Mouse (Mus musculus) CH12.LX (cell line): ENCODE measurements at regions not wholly inside any gene's neighbourhood (a gene's known extent, or its start where the extent isn't known, plus 50 kb on each side); places are given as distances from the start of the nearest gene placed in this dataset.

Experiments
- DNase-seq: peaks from one replicate; pipeline ENCODE4 v3.0.0-alpha.2; 2013; ENCODE audit errors: extremely low read depth
- H3K27ac ChIP-seq: 2 replicates; pipeline ENCODE4 v1.5.1; 2012; ENCODE audit warnings: low read depth, mild to moderate bottlenecking, control low read depth, moderate library complexity; ENCODE audit not compliant: insufficient read depth
- H3K27me3 ChIP-seq: replicated peaks from 2 replicates; pipeline ENCODE3; 2012; ENCODE audit warnings: inconsistent platforms
- H3K36me3 ChIP-seq, 2 experiments: replicated peaks in 1 of 2; 2 replicates each; pipeline versions ENCODE3 to v1.6.1; 2012; ENCODE audit warnings: inconsistent platforms in 1 of 2, low read length in 1 of 2, mild to moderate bottlenecking in 1 of 2, mixed read lengths in 1 of 2, moderate library complexity in 1 of 2; ENCODE audit not compliant: control insufficient read depth in 1 of 2, insufficient read depth in 1 of 2
- H3K4me1 ChIP-seq, 2 experiments: 2 replicates each; pipeline ENCODE4 v1.6.1; 2012; ENCODE audit warnings: inconsistent platforms in 1 of 2, moderate library complexity in 1 of 2; ENCODE audit not compliant: insufficient read depth in 2 of 2, control insufficient read depth in 1 of 2
- H3K4me2 ChIP-seq: 2 replicates; pipeline ENCODE4 v1.6.1; 2012; ENCODE audit warnings: low read depth, mild to moderate bottlenecking, control low read depth; ENCODE audit not compliant: poor library complexity, insufficient read depth, severe bottlenecking
- H3K4me3 ChIP-seq, 3 experiments: fragments of 150-350 bp in 1 of 3; sonication (generic) in 1 of 3; replicated peaks in 1 of 3; 2 replicates each; pipeline versions ENCODE3 to v1.5.1; 2011 to 2012; ENCODE audit warnings: low read depth in 2 of 3, low read length in 2 of 3, mild to moderate bottlenecking in 2 of 3, moderate library complexity in 2 of 3, control low read depth in 1 of 3, improper control_type of control experiment in 1 of 3, inconsistent platforms in 1 of 3, mixed read lengths in 1 of 3; ENCODE audit not compliant: poor library complexity in 1 of 3
- H3K79me2 ChIP-seq: replicated peaks from 2 replicates; pipeline ENCODE4 v1.6.1; 2012; ENCODE audit warnings: mild to moderate bottlenecking, moderate library complexity; ENCODE audit not compliant: control insufficient read depth, poor library complexity, insufficient read depth, severe bottlenecking; ENCODE audit errors: extremely low read depth
- H3K9ac ChIP-seq: 2 replicates; pipeline ENCODE4 v1.6.1; 2012; ENCODE audit warnings: low read depth, mild to moderate bottlenecking, control low read depth, moderate library complexity; ENCODE audit not compliant: insufficient read depth
- H3K9me3 ChIP-seq: replicated peaks from 2 replicates; pipeline ENCODE3; 2012; ENCODE audit warnings: low read length, inconsistent platforms, mixed read lengths
- BHLHE40 ChIP-seq: IDR thresholded peaks from 2 replicates; pipeline ENCODE4 v1.6.1; 2011; ENCODE audit warnings: mild to moderate bottlenecking, low read depth, low read length, improper control_type of control experiment
- CHD1 ChIP-seq: IDR thresholded peaks from 2 replicates; pipeline ENCODE4 v1.6.1; 2012; ENCODE audit warnings: low read depth, low read length, improper control_type of control experiment, inconsistent platforms
- GABPA ChIP-seq: IDR thresholded peaks from 2 replicates; pipeline ENCODE4 v1.6.1; 2012; ENCODE audit warnings: low read depth, low read length, improper control_type of control experiment, inconsistent platforms; ENCODE audit not compliant: insufficient replicate concordance
- HCFC1 ChIP-seq: IDR thresholded peaks from 2 replicates; pipeline ENCODE4 v1.6.1; 2012; ENCODE audit warnings: low read depth, mild to moderate bottlenecking, inconsistent platforms, low read length, improper control_type of control experiment
- IRF4 ChIP-seq: IDR thresholded peaks from 2 replicates; pipeline ENCODE4 v1.6.1; 2014; ENCODE audit warnings: low read depth, mild to moderate bottlenecking, inconsistent platforms, low read length, improper control_type of control experiment
- MAFK ChIP-seq: IDR thresholded peaks from 2 replicates; pipeline ENCODE4 v1.6.1; 2011; ENCODE audit warnings: low read length, improper control_type of control experiment; ENCODE audit not compliant: insufficient replicate concordance
- MAZ ChIP-seq: IDR thresholded peaks from 2 replicates; pipeline ENCODE4 v1.6.1; 2012; ENCODE audit warnings: low read depth, mild to moderate bottlenecking, inconsistent platforms, low read length, improper control_type of control experiment, moderate library complexity
- MYC ChIP-seq: IDR thresholded peaks from 2 replicates; pipeline ENCODE4 v1.6.1; 2011; ENCODE audit warnings: low read depth, mild to moderate bottlenecking, improper control_type of control experiment, low read length
- PAX5 ChIP-seq: IDR thresholded peaks from 2 replicates; pipeline ENCODE4 v1.6.1; 2012; ENCODE audit warnings: low read length, inconsistent platforms, mixed read lengths
- POLR2A ChIP-seq: IDR thresholded peaks from 2 replicates; pipeline ENCODE4 v1.6.1; 2011; ENCODE audit warnings: low read depth, mild to moderate bottlenecking, improper control_type of control experiment, low read length
- POLR2AphosphoS2 ChIP-seq: IDR thresholded peaks from 2 replicates; pipeline ENCODE4 v1.6.1; 2011; ENCODE audit warnings: low read depth, low read length, improper control_type of control experiment
- SMC3 ChIP-seq: IDR thresholded peaks from 2 replicates; pipeline ENCODE4 v1.6.1; 2011; ENCODE audit warnings: low read depth, low read length, improper control_type of control experiment
- TBP ChIP-seq: conservative IDR thresholded peaks from 2 replicates; pipeline ENCODE4 v1.6.1; 2011; ENCODE audit warnings: low read depth, low read length, improper control_type of control experiment
- TCF12 ChIP-seq: IDR thresholded peaks from 2 replicates; pipeline ENCODE4 v1.6.1; 2014; ENCODE audit warnings: low read depth, mild to moderate bottlenecking, inconsistent platforms, low read length, improper control_type of control experiment
- USF1 ChIP-seq: IDR thresholded peaks from 2 replicates; pipeline ENCODE4 v1.6.1; 2014; ENCODE audit warnings: low read depth, mild to moderate bottlenecking, inconsistent platforms, low read length, improper control_type of control experiment
- ZKSCAN1 ChIP-seq: IDR thresholded peaks from 2 replicates; pipeline ENCODE4 v1.6.1; 2012; ENCODE audit warnings: low read depth, inconsistent platforms, low read length, improper control_type of control experiment, borderline replicate concordance
- ZNF384 ChIP-seq: IDR thresholded peaks from 2 replicates; pipeline ENCODE4 v1.6.1; 2012; ENCODE audit warnings: low read depth, low read length, improper control_type of control experiment, inconsistent platforms
- dilution Hi-C: fragments of 300-500 bp; cut with MboI; formaldehyde crosslinking; loops from 2 replicates; pipeline ENCODE4 v1.14.3; 2020; ENCODE audit warnings: low sequenced_read_pairs; ENCODE audit not compliant: extremely low pct_unique_long_range_greater_than_20kb, extremely low pct_ligation_motif_present
- in situ Hi-C: fragments of 300-500 bp; cut with MboI; formaldehyde crosslinking; loops from 3 replicates; pipeline ENCODE4 v1.14.3; 2019; ENCODE audit warnings: low sequenced_read_pairs, low pct_ligation_motif_present, low pct_unique_long_range_greater_than_20kb, mixed read lengths

GRCm38 (mm10) chr9:101471665-101472064, 220.1 kb upstream of the Ppp2r3a start (continued):
- no peak for TF ChIP-seq MYC

- Histone ChIP-seq H3K9ac (no peak overlapping the region), H3K36me3 (no peaks in the 10 kb centered on the region), H3K27me3 (no peaks in the 10 kb centered on the region), H3K79me2 (no peaks in the 10 kb centered on the region), H3K4me2 (no peak overlapping the region), H3K9me3 (peaks cover 82% of the 10 kb centered on the region), H3K27ac (no peak overlapping the region), H3K4me1 (no peaks in the 10 kb centered on the region), H3K4me3 (no peak overlapping the region)
- no peak for DNase-seq
- dilution Hi-C loops (no loop called here), in situ Hi-C loops (no loop called here)
- TF ChIP-seq PAX5: no peak
These were observed 218.2 kb upstream of the Ppp2r3a start for GRCm38 (mm10) chr9:101469756-101470155.

DNA sequence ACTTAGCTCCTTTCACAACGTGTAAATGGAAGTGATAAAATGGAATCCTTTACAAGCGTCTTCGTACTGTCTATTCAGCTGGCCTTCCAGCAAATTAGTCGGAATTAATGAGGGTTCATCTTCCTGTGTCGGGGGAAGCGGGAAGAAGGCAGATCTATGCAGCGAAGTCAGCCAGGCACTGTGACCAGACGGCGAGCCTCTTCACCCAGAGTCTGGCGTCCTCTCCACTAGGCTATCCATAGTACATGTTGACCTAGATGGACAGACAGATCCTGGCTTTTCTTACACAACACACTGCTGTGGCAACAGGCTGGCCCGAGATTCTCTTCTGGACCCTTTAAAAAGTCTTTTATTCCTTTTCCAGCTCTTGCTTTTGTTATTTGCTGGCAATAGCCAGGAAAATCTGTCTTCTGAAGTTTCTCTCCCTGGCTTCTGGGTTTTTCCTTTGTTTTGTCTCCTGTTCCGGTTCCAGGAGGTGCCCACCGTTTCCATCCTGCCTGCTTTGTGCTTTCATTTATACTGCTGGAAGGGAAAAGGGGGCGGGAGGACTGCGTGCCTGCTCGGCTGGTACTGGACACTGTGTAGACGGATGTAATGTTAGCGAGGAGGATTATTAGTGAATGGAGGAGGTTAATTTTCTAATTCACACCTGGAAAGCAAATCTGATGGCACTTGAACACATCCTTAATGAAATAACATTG, 213.3 kb upstream of the Ppp2r3a start:
- no peak for TF ChIP-seq POLR2A
- no peak for TF ChIP-seq ZNF384
- TF ChIP-seq, all 38 proteins: peak for 0
- Histone ChIP-seq H3K4me3 (no peak overlapping the region), H3K36me3 (no peaks in the 10 kb centered on the region), H3K4me2 (no peak overlapping the region), H3K4me1 (no peaks in the 10 kb centered on the region), H3K9me3 (peaks cover 85% of the 10 kb centered on the region), H3K27ac (no peak overlapping the region), H3K9ac (no peak overlapping the region), H3K27me3 (no peaks in the 10 kb centered on the region), H3K79me2 (no peaks in the 10 kb centered on the region)
- dilution Hi-C loops (no loop called here), in situ Hi-C loops (no loop called here)
- DNase-seq: no peak

- H3K4me1 ChIP-seq: no peaks in the 10 kb centered on the region
- DNase-seq: no peak
- H3K9ac ChIP-seq: no peak overlapping the region
These were observed 207.5 kb upstream of the Ppp2r3a start for GRCm38 (mm10) chr9:101458947-101459627.

More at GRCm38 (mm10) chr9:101458947-101459627, 207.5 kb upstream of the Ppp2r3a start:
- Histone ChIP-seq H3K4me3 (no peak overlapping the region), H3K4me2 (no peak overlapping the region), H3K27ac (no peak overlapping the region), H3K9me3 (peaks cover 91% of the 10 kb centered on the region), H3K36me3 (no peaks in the 10 kb centered on the region), H3K27me3 (no peaks in the 10 kb centered on the region), H3K79me2 (no peaks in the 10 kb centered on the region)
- in situ Hi-C loops: no loop called here
- dilution Hi-C loops: no loop called here
- TF ChIP-seq SMC3 (no peak), USF1 (no peak), MAFK (no peak), CHD1 (no peak), BHLHE40 (no peak), ZKSCAN1 (no peak), POLR2AphosphoS2 (no peak), GABPA (no peak), TBP (no peak), HCFC1 (no peak), IRF4 (no peak), MAZ (no peak), TCF12 (no peak)
- TF ChIP-seq, all 38 proteins: peak for 0
